Mouse (Mus musculus): ENCODE results near the gene Cnppd1. TPM values are rescaled to one million over a fixed set of nuclear protein-coding genes. Genes with fewer than 3 reads are reported as not detected.

Gene Cnppd1
- polyA plus RNA-seq, 1 experiment from 2014 or later, result 44.9 TPM

Other genes starting within 250 kb of the Cnppd1 start
- gene Cryba2, start 249.6 kb downstream of the Cnppd1 start, polyA plus RNA-seq (2015; fragmentation: Nextera tagmentation; extraction: Ambion mirVana), result 2.2 and 3.9 TPM in 2 replicates
- 0.06 TPM in 1 of 2 replicates, not detected in the other for gene Cfap65, start 207.1 kb downstream of the Cnppd1 start, polyA plus RNA-seq (2015; fragmentation: Nextera tagmentation; extraction: Ambion mirVana)
- 24.3 and 31.0 TPM in 2 replicates for gene Ihh, start 191.0 kb downstream of the Cnppd1 start, polyA plus RNA-seq (2015; fragmentation: Nextera tagmentation; extraction: Ambion mirVana)
- gene Nhej1, start 17.5 kb downstream of the Cnppd1 start, polyA plus RNA-seq (2015; fragmentation: Nextera tagmentation; extraction: Ambion mirVana), result 8.6 and 9.5 TPM in 2 replicates
- 0.49 and 0.86 TPM in 2 replicates for gene Slc23a3, start 8.8 kb downstream of the Cnppd1 start, polyA plus RNA-seq (2015; fragmentation: Nextera tagmentation; extraction: Ambion mirVana)
- 43.8 and 47.8 TPM in 2 replicates for gene Retreg2, start 67 bp upstream of the Cnppd1 start, polyA plus RNA-seq (2015; fragmentation: Nextera tagmentation; extraction: Ambion mirVana)
- gene Zfand2b, start 25.9 kb upstream of the Cnppd1 start, polyA plus RNA-seq (2015; fragmentation: Nextera tagmentation; extraction: Ambion mirVana), result 41.0 and 41.2 TPM in 2 replicates
- 23.9 and 26.8 TPM in 2 replicates for gene Abcb6, start 37.7 kb upstream of the Cnppd1 start, polyA plus RNA-seq (2015; fragmentation: Nextera tagmentation; extraction: Ambion mirVana)
- gene Ankzf1, start 49.4 kb upstream of the Cnppd1 start, polyA plus RNA-seq (2015; fragmentation: Nextera tagmentation; extraction: Ambion mirVana), result 24.7 and 26.7 TPM in 2 replicates
- 26.5 and 27.0 TPM in 2 replicates for gene Atg9a, start 49.5 kb upstream of the Cnppd1 start, polyA plus RNA-seq (2015; fragmentation: Nextera tagmentation; extraction: Ambion mirVana)
- 15.5 and 17.1 TPM in 2 replicates for gene Glb1l, start 68.1 kb upstream of the Cnppd1 start, polyA plus RNA-seq (2015; fragmentation: Nextera tagmentation; extraction: Ambion mirVana)
- 120 and 132 TPM in 2 replicates for gene Stk16, start 68.1 kb upstream of the Cnppd1 start, polyA plus RNA-seq (2015; fragmentation: Nextera tagmentation; extraction: Ambion mirVana)
- 142 and 145 TPM in 2 replicates for gene Tuba4a, start 77.2 kb upstream of the Cnppd1 start, polyA plus RNA-seq (2015; fragmentation: Nextera tagmentation; extraction: Ambion mirVana)
- not detected in 2 replicates for gene A630095N17Rik, start 89.4 kb upstream of the Cnppd1 start, polyA plus RNA-seq (2015; fragmentation: Nextera tagmentation; extraction: Ambion mirVana)
- 34.9 and 35.9 TPM in 2 replicates for gene Dnajb2, start 93.7 kb upstream of the Cnppd1 start, polyA plus RNA-seq (2015; fragmentation: Nextera tagmentation; extraction: Ambion mirVana)
- gene Ptprn, start 121.8 kb upstream of the Cnppd1 start, polyA plus RNA-seq (2015; fragmentation: Nextera tagmentation; extraction: Ambion mirVana), result 2.4 and 2.8 TPM in 2 replicates
- 7.5 and 9.6 TPM in 2 replicates for gene Resp18, start 135.7 kb upstream of the Cnppd1 start, polyA plus RNA-seq (2015; fragmentation: Nextera tagmentation; extraction: Ambion mirVana)
- gene Dnpep, start 175.3 kb upstream of the Cnppd1 start, polyA plus RNA-seq (2015; fragmentation: Nextera tagmentation; extraction: Ambion mirVana), result 123 and 137 TPM in 2 replicates
- 92.1 and 93.2 TPM in 2 replicates for gene Des, start 217.6 kb upstream of the Cnppd1 start, polyA plus RNA-seq (2015; fragmentation: Nextera tagmentation; extraction: Ambion mirVana)
- 45.2 and 49.1 TPM in 2 replicates for gene Speg, start 232.6 kb upstream of the Cnppd1 start, polyA plus RNA-seq (2015; fragmentation: Nextera tagmentation; extraction: Ambion mirVana)

All from stomach, embryonic 15.5 days (tissue).